Mouse (Mus musculus): Measurements from ENCODE around the gene Med16. TPM values are rescaled to one million over a fixed set of nuclear protein-coding genes. Genes with fewer than 3 reads are reported as not detected.
"Not testable (repeated sequence)": the region's sequence is repeated elsewhere in the genome, so short reads cannot be mapped to it uniquely, and the experiment has no call there.

Gene Med16
- polyA plus RNA-seq, 1 experiment: 15.2 TPM

GRCm38 (mm10) chr10:79889386-79889785 lies 19.3 kb downstream of the Med16 start:
- H3K27ac ChIP-seq (ENCODE audit: insufficient read depth, low read length): no peak overlapping the region
- TF ChIP-seq CTCF (IDR thresholded peaks at IDR 0.05; ENCODE audit: borderline replicate concordance, insufficient read depth, low read length) (no peak), POLR2A (IDR thresholded peaks at IDR 0.05; ENCODE audit: low read depth, low read length) (no peak)

GRCm38 (mm10) chr10:79886611-79887010 lies 22.1 kb downstream of the Med16 start:
- no peaks in the 10 kb centered on the region for H3K4me1 ChIP-seq (ENCODE audit: control insufficient read depth, insufficient read depth, low read length)
- TF ChIP-seq POLR2A (IDR thresholded peaks at IDR 0.05; ENCODE audit: low read depth, low read length): no peak
- TF ChIP-seq CTCF (IDR thresholded peaks at IDR 0.05; ENCODE audit: borderline replicate concordance, insufficient read depth, low read length): no peak
- no peak overlapping the region for H3K27ac ChIP-seq (ENCODE audit: insufficient read depth, low read length)
- no peak overlapping the region for H3K4me3 ChIP-seq (ENCODE audit: insufficient read depth, low read length)

More at GRCm38 (mm10) chr10:79889386-79889785, 19.3 kb downstream of the Med16 start:
- no peak overlapping the region for H3K4me3 ChIP-seq (ENCODE audit: insufficient read depth, low read length)
- no peaks in the 10 kb centered on the region for H3K4me1 ChIP-seq (ENCODE audit: control insufficient read depth, insufficient read depth, low read length)

- no peak within 1 kb of the TSS for H3K4me3 ChIP-seq (ENCODE audit: insufficient read depth, low read length)
- H3K27ac ChIP-seq (ENCODE audit: insufficient read depth, low read length): no peak within 1 kb of the TSS
- no peak for TF ChIP-seq CTCF (IDR thresholded peaks at IDR 0.05; ENCODE audit: borderline replicate concordance, insufficient read depth, low read length)
- TF ChIP-seq POLR2A (IDR thresholded peaks at IDR 0.05; ENCODE audit: low read depth, low read length): no peak
- H3K4me1 ChIP-seq (ENCODE audit: control insufficient read depth, insufficient read depth, low read length): no peaks in the 10 kb centered on the region
These were observed 22.7 kb downstream of the Med16 start, which contains the start of gene Elane for GRCm38 (mm10) chr10:79886054-79886453. Gene Elane (plus strand): TSS chr10:79886247.

GRCm38 (mm10) chr10:79884938-79885337 lies 23.8 kb downstream of the Med16 start:
- H3K4me1 ChIP-seq (ENCODE audit: control insufficient read depth, insufficient read depth, low read length); H3K4me3 ChIP-seq (ENCODE audit: insufficient read depth, low read length); H3K27ac ChIP-seq (ENCODE audit: insufficient read depth, low read length): not testable (repeated sequence)

- TF ChIP-seq POLR2A (IDR thresholded peaks at IDR 0.05; ENCODE audit: low read depth, low read length) (no peak), CTCF (IDR thresholded peaks at IDR 0.05; ENCODE audit: borderline replicate concordance, insufficient read depth, low read length) (no peak)
- Histone ChIP-seq H3K4me1 (ENCODE audit: control insufficient read depth, insufficient read depth, low read length) (no peaks in the 10 kb centered on the region), H3K4me3 (ENCODE audit: insufficient read depth, low read length) (no peak overlapping the region), H3K27ac (ENCODE audit: insufficient read depth, low read length) (no peak overlapping the region)
These were observed 24.3 kb downstream of the Med16 start for GRCm38 (mm10) chr10:79884446-79884845.

GRCm38 (mm10) chr10:79883297-79884084 lies 25.2 kb downstream of the Med16 start:
- H3K4me3 ChIP-seq (ENCODE audit: insufficient read depth, low read length): no peak overlapping the region
- no peak overlapping the region for H3K27ac ChIP-seq (ENCODE audit: insufficient read depth, low read length)
- H3K4me1 ChIP-seq (ENCODE audit: control insufficient read depth, insufficient read depth, low read length): no peaks in the 10 kb centered on the region
- no peak for TF ChIP-seq POLR2A (IDR thresholded peaks at IDR 0.05; ENCODE audit: low read depth, low read length)
- peak; percentile 74; the same call in 1 of the 2 replicates for TF ChIP-seq CTCF (IDR thresholded peaks at IDR 0.05; ENCODE audit: borderline replicate concordance, insufficient read depth, low read length)

GRCm38 (mm10) chr10:79881981-79882380 lies 26.7 kb downstream of the Med16 start:
- no peaks in the 10 kb centered on the region for H3K4me1 ChIP-seq (ENCODE audit: control insufficient read depth, insufficient read depth, low read length)
- no peak overlapping the region for H3K4me3 ChIP-seq (ENCODE audit: insufficient read depth, low read length)
- no peak for TF ChIP-seq CTCF (IDR thresholded peaks at IDR 0.05; ENCODE audit: borderline replicate concordance, insufficient read depth, low read length)
- no peak for TF ChIP-seq POLR2A (IDR thresholded peaks at IDR 0.05; ENCODE audit: low read depth, low read length)
- H3K27ac ChIP-seq (ENCODE audit: insufficient read depth, low read length): no peak overlapping the region

- H3K27ac ChIP-seq (ENCODE audit: insufficient read depth, low read length): no peak overlapping the region
- H3K4me1 ChIP-seq (ENCODE audit: control insufficient read depth, insufficient read depth, low read length): no peaks in the 10 kb centered on the region
- no peak overlapping the region for H3K4me3 ChIP-seq (ENCODE audit: insufficient read depth, low read length)
- TF ChIP-seq POLR2A (IDR thresholded peaks at IDR 0.05; ENCODE audit: low read depth, low read length): no peak
- no peak for TF ChIP-seq CTCF (IDR thresholded peaks at IDR 0.05; ENCODE audit: borderline replicate concordance, insufficient read depth, low read length)
These were observed 28.0 kb downstream of the Med16 start for GRCm38 (mm10) chr10:79880721-79881120.

- TF ChIP-seq POLR2A (IDR thresholded peaks at IDR 0.05; ENCODE audit: low read depth, low read length) (no peak), CTCF (IDR thresholded peaks at IDR 0.05; ENCODE audit: borderline replicate concordance, insufficient read depth, low read length) (no peak)
- Histone ChIP-seq H3K4me1 (ENCODE audit: control insufficient read depth, insufficient read depth, low read length) (no peaks in the 10 kb centered on the region), H3K4me3 (ENCODE audit: insufficient read depth, low read length) (no peak overlapping the region), H3K27ac (ENCODE audit: insufficient read depth, low read length) (no peak overlapping the region)
These were observed 29.2 kb downstream of the Med16 start for GRCm38 (mm10) chr10:79879527-79879926.

GRCm38 (mm10) chr10:79877757-79878156 lies 31.0 kb downstream of the Med16 start:
- Histone ChIP-seq H3K4me1 (ENCODE audit: control insufficient read depth, insufficient read depth, low read length) (no peaks in the 10 kb centered on the region), H3K4me3 (ENCODE audit: insufficient read depth, low read length) (no peak overlapping the region), H3K27ac (ENCODE audit: insufficient read depth, low read length) (no peak overlapping the region)
- no peak for TF ChIP-seq CTCF (IDR thresholded peaks at IDR 0.05; ENCODE audit: borderline replicate concordance, insufficient read depth, low read length)
- TF ChIP-seq POLR2A (IDR thresholded peaks at IDR 0.05; ENCODE audit: low read depth, low read length): no peak
